Mouse (Mus musculus) heart, adult 11 months (tissue): Measurements from ENCODE around the gene Pdzd8.

Experiments
- DNase-seq: peaks from one replicate; pipeline ENCODE4 v3.0.0; 2022

Pdzd8 gene

DNA sequence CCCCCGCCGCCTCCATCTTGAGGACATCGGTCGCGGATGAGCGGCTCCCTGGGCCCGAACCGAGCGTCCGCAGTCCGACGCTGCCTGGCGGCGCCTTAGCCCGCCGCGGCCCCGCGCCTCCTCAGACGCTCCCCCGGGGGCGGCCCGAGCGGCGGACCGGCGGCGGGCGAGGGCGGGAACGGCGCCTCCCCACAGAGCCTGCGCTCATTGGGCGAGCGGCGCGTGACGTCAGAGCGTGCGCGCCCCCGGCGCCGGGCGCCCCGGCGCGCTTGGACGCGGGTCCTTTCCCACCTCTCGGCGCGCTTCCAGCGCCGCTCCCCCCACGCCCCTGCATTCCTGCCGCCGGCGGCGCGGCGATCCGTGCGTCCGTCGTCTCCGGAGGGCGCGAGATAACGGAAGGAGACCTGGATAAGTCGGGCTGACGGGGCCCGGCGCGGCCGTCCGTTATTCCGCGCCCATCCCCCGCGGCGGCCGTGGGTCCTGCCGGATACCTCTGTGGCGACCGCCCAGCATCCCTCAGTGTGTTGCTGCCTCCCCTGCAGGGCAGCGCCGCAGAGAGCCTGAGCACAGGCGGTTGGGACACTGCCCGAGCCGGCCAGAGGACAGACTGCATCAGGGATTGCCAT, at the start of gene Pdzd8:
Gene Pdzd8, minus strand, starts transcription at position 123 of the 626 bp plus-strand sequence.
- peak; percentile 100 for DNase-seq

DNA sequence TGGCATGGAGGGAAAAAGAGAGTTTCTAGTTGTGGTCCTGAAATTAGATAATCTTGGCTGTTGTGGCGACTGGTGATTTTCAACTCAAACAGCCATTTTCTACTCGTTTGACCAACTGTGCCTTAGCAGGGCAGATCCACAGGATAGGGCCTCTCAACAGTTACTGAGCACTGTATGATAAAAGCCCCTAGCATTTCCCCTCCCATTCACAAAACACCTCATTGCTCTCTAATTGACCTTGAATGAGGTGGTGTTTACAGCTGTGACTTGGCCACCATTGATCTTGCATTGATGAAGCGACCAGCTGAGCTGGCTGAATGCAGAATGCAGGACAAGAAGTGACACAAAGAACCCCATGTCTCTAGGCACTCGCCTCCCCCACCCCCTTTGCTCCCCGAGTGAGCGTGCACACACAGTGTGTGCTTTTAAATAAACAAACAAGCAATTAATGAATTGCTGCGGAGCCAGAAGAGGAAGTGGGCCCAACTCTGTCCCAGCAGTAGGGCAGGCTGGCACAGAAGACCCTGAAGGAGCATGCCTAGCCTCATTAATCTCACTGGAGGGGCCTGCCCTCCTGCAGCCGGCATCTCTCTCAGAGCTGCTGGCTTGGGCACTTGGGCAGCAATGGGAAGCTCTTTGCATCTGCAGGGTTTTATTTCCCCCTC, 48.3 kb upstream of the Pdzd8 start:
- no peak for DNase-seq

DNA sequence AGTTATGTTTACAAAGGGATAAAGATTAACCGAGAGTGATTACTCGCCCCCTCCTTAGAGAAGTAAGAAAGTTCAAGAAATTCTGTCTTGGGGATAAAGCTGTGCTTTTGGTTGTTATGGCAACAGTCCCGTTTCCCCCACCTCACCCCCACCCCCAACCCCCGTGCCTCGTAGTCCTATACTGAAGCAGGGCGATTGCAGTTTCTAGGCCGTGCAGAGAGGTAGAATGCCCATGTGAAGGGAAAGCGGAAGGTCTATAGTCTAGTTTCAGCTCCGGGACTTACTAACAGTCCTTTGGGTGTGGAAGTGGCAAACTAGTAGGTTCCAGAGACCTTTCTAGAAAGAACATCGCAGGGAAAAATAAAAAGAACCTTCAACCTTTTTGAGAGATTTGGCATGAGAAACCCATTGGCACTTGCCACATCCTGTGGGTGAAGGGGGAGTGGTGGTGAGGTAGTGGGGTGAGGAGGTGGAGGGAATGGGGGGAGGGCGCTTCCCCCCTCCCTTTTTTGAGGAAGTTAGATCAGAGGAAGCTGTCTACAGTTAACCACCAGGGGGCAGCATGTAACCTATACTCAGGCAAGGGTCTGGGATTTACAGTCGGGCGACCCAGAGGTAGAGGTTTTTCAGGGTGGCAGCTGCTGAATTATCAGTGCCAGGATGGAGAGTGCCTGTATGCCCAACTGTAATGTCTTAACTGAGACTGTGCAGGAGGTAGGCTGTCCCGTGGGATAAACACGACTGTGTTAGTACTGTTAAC, 43.4 kb upstream of the Pdzd8 start:
- DNase-seq, result peak; percentile 92

DNA sequence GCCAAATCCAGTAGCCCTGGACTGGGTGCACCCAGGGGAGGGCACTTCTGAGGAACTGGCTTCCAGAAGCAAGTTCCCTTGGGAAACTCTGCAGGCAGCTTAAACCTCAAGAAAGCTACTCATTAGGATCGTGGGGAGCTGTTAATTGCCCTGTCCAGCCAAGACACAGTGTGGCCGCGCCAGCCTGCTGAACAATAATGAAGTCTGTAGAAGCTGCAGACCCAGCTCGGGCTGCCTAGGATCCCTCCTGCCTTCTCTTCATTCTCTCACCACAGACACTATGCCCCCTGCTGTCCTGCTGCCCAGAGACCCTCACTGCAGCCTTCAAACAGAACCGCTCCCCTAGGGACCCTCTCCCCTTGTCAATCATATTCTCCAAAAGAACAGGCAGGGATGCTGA, 42.8 kb upstream of the Pdzd8 start:
- DNase-seq, result no peak

DNA sequence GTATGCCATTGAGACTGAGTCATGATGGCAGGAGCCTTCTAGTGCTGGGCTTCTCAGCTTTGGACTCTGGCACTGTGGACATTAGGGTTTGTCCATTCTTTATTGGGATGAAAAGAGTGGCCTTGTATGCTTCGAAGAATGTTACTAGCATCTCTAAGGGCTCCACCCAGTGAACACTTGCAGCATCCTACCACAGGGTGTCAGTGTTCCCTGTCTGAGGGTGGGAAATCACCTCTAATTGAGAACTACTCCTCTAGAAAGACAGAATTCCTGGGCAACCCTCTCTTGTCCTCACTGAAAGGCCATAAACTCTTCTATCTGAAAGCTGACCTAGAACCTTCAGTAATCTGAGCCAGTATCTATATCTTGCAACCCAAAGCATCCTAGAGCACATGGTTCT, 41.6 kb upstream of the Pdzd8 start:
- no peak for DNase-seq

- no peak for DNase-seq
Observed at GRCm38 (mm10) chr19:59384582-59385495, 39.3 kb upstream of the Pdzd8 start.

GRCm38 (mm10) chr19:59382416-59382917, 36.9 kb upstream of the Pdzd8 start:
- no peak for DNase-seq

DNA sequence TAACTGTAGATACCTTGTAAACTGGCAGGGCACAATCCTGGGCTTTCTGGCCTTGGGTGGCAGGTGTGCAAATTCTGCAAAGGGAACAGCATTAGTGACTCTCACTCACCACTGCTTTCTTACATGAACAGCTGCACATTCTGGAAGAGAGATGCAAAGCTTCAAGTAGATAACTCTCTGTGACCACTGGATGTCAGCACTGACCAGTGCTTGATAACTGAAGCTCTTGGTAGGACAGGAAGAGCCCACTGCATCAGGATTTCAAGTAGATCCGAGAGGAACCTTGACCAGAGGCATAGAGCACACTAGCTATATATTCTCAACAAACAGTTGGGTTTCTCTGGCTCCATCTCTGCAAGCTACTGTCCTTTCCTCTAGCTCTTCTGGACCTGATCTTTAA, 34.4 kb upstream of the Pdzd8 start:
- no peak for DNase-seq

- DNase-seq, result no peak
Observed at GRCm38 (mm10) chr19:59376481-59376880, 30.9 kb upstream of the Pdzd8 start.

GRCm38 (mm10) chr19:59374940-59375339, 29.4 kb upstream of the Pdzd8 start:
- no peak for DNase-seq

DNA sequence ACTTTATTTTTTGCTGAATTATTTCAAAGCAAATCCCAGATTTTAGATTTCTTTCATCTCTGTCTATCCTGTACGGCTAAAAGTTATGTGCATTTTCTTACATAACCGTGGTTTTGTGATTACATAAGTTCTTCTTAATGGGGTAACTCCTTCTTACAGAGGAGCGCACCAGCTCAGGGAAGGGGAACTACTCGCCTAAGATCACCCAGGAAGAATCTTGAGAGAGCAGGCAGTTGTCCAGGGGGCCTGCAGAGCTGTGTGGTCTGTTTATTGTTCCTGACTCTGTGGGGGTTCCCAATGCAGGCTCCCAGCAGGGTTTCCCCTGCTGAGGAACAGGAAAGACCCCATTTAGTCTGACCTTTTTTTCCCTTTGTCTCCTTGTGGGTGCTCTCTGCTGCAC, 27.3 kb upstream of the Pdzd8 start:
- DNase-seq, result no peak

DNA sequence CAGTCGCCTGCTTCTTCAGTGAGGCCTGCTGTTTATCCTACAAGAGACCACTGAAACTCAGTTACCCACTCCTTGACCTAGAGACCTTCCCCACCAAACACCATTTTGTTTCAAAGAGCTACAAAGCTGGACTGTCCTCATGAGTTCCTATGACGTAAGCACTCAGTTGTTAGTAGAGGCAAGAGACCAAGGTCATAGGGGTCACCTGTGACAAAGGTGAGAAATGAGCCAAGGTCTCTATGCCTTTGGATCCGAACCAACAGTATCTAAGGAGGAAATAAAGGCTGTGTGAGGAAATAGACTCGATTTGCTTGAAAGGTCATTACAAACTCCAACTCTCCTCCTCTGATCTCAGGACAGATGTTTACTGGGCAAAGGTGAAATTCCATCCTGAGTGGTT, 25.4 kb upstream of the Pdzd8 start:
- no peak for DNase-seq

GRCm38 (mm10) chr19:59367892-59368291, 22.3 kb upstream of the Pdzd8 start:
- DNase-seq, result no peak

- no peak for DNase-seq
Observed at GRCm38 (mm10) chr19:59366724-59367123, 21.1 kb upstream of the Pdzd8 start.

GRCm38 (mm10) chr19:59363666-59364065, 18.1 kb upstream of the Pdzd8 start:
- DNase-seq, result no peak

GRCm38 (mm10) chr19:59362646-59363045, 17.1 kb upstream of the Pdzd8 start:
- DNase-seq, result peak; percentile 51

DNA sequence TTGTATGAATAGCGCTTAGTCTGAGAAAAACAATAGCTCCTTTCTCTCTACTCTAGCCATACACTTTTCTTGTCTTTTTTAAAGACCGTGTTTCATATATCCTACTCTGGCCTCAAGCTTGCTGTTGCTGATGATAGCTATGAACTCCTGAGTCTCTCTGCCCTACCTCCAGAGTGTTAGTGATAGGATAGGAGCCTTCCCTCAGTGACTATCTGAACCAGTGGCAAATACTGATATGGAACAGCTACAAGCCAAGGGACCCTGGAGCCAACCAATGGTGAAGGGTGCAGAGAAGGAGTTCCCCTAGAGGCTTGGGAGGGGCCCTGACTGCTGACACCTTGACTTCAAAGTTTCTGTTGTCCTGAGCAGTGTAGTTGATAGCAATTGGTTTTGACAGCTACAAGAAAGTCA, 14.9 kb upstream of the Pdzd8 start:
- peak; percentile 30 for DNase-seq

GRCm38 (mm10) chr19:59359202-59359601, 13.6 kb upstream of the Pdzd8 start:
- DNase-seq, result peak; percentile 22

DNA sequence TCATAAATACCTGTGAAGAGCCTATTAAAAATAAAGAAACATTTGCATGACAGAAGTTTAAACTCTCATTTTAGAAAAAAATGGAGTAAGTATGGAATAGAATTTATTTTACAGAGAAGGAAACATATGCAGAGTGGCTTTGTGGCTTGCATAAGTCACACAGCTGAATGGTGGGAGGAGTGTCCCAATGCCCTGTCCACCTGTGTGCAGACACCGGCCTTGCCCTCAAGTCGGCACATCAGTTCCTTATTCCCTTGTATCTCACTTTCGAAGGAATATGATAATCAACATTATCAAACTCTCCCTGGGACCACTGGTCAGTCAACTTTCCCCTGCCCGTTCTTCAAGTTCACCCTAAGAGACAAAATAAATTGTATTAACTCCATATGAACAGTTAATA, 12.3 kb upstream of the Pdzd8 start:
- DNase-seq, result peak; percentile 12

DNA sequence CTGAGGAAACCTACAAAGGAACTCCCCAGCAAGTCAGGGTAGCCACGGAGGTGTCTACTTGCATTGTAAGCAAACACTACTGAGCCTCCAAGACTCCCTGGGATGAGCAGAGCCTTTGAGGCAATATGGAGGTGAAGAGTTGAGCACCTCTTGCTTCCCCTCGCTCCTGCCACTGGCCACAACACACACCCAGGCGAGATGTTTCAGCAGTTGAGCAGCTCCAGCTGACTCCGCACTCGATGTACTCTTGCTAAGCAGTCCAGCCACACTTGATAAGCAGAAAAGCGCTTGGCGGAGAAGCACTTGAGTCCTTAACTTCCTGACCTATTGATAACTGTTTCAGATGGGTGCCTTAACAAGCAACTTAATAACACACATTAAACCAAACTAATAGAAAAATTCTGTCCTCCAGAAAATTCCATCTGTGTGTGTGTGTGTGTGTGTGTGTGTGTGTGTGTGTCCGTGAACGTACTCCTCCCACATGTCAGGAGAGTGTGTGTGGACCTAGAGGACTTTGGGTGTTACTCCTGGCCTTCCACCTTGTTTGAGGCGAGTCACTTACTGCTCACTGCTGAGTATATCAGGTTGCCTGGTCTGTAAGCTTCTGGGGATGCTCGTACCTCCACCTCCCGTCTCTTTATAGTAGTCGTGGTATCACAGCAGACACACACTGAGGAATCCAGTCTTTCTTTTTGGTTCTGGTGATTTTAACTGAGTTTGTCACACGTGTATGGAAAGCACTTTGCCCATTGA, 11.4 kb upstream of the Pdzd8 start:
- DNase-seq, result peak; percentile 87

DNA sequence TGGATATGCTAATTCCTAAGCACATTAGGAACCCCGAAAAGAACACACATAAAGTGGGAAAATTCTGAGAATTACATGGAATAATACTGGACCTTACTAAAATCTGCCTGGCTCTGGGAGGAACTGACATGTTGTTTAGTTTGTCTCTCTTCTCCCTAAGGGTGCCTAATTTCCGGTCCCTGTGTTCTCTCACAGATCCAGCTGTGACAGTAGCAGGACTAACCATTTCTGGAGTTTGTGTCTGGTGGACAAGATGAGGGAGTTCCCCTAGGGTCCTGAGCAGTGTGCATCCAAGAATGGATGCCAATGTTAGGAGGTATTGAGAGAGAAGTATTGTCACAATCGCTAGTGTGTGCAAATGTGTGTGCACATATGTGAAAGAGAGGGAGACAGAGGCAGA, 10.8 kb upstream of the Pdzd8 start:
- peak; percentile 68 for DNase-seq

GRCm38 (mm10) chr19:59354906-59355305, 9.3 kb upstream of the Pdzd8 start:
- peak; percentile 65 for DNase-seq
